Mouse (Mus musculus): ENCODE data around the gene Arhgap28. TPM values are rescaled to one million over a fixed set of nuclear protein-coding genes. Genes with fewer than 3 reads are reported as not detected.
"Not testable (repeated sequence)": the region's sequence is repeated elsewhere in the genome, so short reads cannot be mapped to it uniquely, and the experiment has no call there.

Arhgap28 gene
- polyA plus RNA-seq, 1 experiment from 2014 or later: 5.0 TPM

- H3K27ac ChIP-seq (ENCODE audit: low read length): no peak overlapping the region
- no peaks in the 10 kb centered on the region for H3K27me3 ChIP-seq (ENCODE audit: control insufficient read depth, insufficient read depth, low read depth, low read length)
- H3K4me3 ChIP-seq (ENCODE audit: low read depth, low read length): no peak overlapping the region
- ATAC-seq: peak; percentile 88
- no peaks in the 10 kb centered on the region for H3K36me3 ChIP-seq (ENCODE audit: control insufficient read depth, insufficient read depth, low read length)
- H3K9ac ChIP-seq (ENCODE audit: low read depth, low read length): no peak overlapping the region
- no peaks in the 10 kb centered on the region for H3K4me1 ChIP-seq (ENCODE audit: control insufficient read depth, insufficient read depth, low read length)
- H3K9me3 ChIP-seq (replicated peaks; ENCODE audit: control insufficient read depth, low read length, poor library complexity, severe bottlenecking): no peaks in the 10 kb centered on the region
- 78% methylated on average over 16 of the region's 16 CpGs for WGBS
- H3K4me2 ChIP-seq (ENCODE audit: low read length): no peak overlapping the region
These were observed 142.0 kb downstream of the Arhgap28 start for GRCm38 (mm10) chr17:67861744-67862535.

GRCm38 (mm10) chr17:67861080-67861630 lies 142.8 kb downstream of the Arhgap28 start:
- no peaks in the 10 kb centered on the region for H3K27me3 ChIP-seq (ENCODE audit: control insufficient read depth, insufficient read depth, low read depth, low read length)
- no peak overlapping the region for H3K4me2 ChIP-seq (ENCODE audit: low read length)
- ATAC-seq: no peak; the same call in 1 of the 2 replicates
- no peaks in the 10 kb centered on the region for H3K9me3 ChIP-seq (replicated peaks; ENCODE audit: control insufficient read depth, low read length, poor library complexity, severe bottlenecking)
- H3K4me1 ChIP-seq (ENCODE audit: control insufficient read depth, insufficient read depth, low read length): no peaks in the 10 kb centered on the region
- no peaks in the 10 kb centered on the region for H3K36me3 ChIP-seq (ENCODE audit: control insufficient read depth, insufficient read depth, low read length)
- H3K27ac ChIP-seq (ENCODE audit: low read length): no peak overlapping the region
- H3K4me3 ChIP-seq (ENCODE audit: low read depth, low read length): no peak overlapping the region
- no peak overlapping the region for H3K9ac ChIP-seq (ENCODE audit: low read depth, low read length)
- 73% methylated on average over 10 of the region's 10 CpGs for WGBS

DNA sequence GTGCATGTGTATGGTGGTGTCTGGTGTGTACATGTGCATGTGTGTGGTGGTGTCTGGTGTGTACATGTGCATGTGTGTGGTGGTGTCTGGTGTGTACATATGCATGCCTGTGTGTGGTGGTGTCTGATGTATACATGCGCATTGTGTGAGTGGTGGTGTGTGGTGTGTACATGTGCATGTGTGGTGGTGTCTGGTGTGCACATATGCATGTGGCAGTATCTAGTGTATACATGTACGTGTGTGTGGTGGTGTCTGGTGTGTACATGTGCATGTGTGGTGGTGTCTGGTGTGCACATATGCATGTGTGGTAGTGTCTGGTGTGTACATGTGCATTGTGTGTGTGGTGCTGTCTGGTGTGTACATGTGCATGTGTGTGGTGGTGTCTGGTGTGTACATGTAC lies 162.4 kb downstream of the Arhgap28 start:
- not testable (repeated sequence) for H3K4me3 ChIP-seq (ENCODE audit: low read depth, low read length); H3K27me3 ChIP-seq (ENCODE audit: control insufficient read depth, insufficient read depth, low read depth, low read length); H3K9ac ChIP-seq (ENCODE audit: low read depth, low read length); H3K27ac ChIP-seq (ENCODE audit: low read length); H3K4me2 ChIP-seq (ENCODE audit: low read length); ATAC-seq; H3K36me3 ChIP-seq (ENCODE audit: control insufficient read depth, insufficient read depth, low read length); H3K9me3 ChIP-seq (replicated peaks; ENCODE audit: control insufficient read depth, low read length, poor library complexity, severe bottlenecking); H3K4me1 ChIP-seq (ENCODE audit: control insufficient read depth, insufficient read depth, low read length)
- 91% methylated on average over 2 of the region's 2 CpGs for WGBS

DNA sequence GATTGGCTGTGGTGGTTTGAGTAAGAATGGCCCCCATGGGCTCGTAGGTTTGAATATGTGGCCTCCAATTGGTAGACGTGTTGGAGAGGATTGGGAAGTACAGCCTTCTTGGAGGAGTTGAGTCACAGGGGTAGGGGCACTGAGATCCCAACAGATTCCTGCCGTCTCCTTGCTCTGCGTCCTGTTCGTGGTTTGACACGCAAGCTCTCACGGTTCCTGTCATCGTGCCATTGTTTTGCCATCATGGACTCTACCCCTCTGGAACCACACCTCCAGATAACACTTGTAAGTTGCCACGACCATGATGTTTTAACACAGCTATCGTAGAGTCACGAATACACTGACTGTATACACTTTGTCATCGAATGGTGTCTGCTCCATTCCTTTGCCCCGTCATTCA lies 165.0 kb downstream of the Arhgap28 start:
- H3K4me2 ChIP-seq (ENCODE audit: low read length): no peak overlapping the region
- no peak overlapping the region for H3K4me3 ChIP-seq (ENCODE audit: low read depth, low read length)
- H3K36me3 ChIP-seq (ENCODE audit: control insufficient read depth, insufficient read depth, low read length): no peaks in the 10 kb centered on the region
- ATAC-seq: no peak
- no peaks in the 10 kb centered on the region for H3K9me3 ChIP-seq (replicated peaks; ENCODE audit: control insufficient read depth, low read length, poor library complexity, severe bottlenecking)
- no peak overlapping the region for H3K27ac ChIP-seq (ENCODE audit: low read length)
- no peaks in the 10 kb centered on the region for H3K4me1 ChIP-seq (ENCODE audit: control insufficient read depth, insufficient read depth, low read length)
- no peak overlapping the region for H3K9ac ChIP-seq (ENCODE audit: low read depth, low read length)
- 90% methylated on average over 13 of the region's 13 CpGs for WGBS
- no peaks in the 10 kb centered on the region for H3K27me3 ChIP-seq (ENCODE audit: control insufficient read depth, insufficient read depth, low read depth, low read length)

GRCm38 (mm10) chr17:67837351-67838090 lies 166.4 kb downstream of the Arhgap28 start:
- Histone ChIP-seq H3K4me1 (ENCODE audit: control insufficient read depth, insufficient read depth, low read length) (no peaks in the 10 kb centered on the region), H3K36me3 (ENCODE audit: control insufficient read depth, insufficient read depth, low read length) (no peaks in the 10 kb centered on the region), H3K27me3 (ENCODE audit: control insufficient read depth, insufficient read depth, low read depth, low read length) (no peaks in the 10 kb centered on the region), H3K27ac (ENCODE audit: low read length) (no peak overlapping the region), H3K9me3 (replicated peaks; ENCODE audit: control insufficient read depth, low read length, poor library complexity, severe bottlenecking) (no peaks in the 10 kb centered on the region), H3K4me2 (ENCODE audit: low read length) (no peak overlapping the region), H3K4me3 (ENCODE audit: low read depth, low read length) (no peak overlapping the region), H3K9ac (ENCODE audit: low read depth, low read length) (no peak overlapping the region)
- WGBS: 58% methylated on average over 17 of the region's 17 CpGs
- peak; percentile 77 for ATAC-seq

DNA sequence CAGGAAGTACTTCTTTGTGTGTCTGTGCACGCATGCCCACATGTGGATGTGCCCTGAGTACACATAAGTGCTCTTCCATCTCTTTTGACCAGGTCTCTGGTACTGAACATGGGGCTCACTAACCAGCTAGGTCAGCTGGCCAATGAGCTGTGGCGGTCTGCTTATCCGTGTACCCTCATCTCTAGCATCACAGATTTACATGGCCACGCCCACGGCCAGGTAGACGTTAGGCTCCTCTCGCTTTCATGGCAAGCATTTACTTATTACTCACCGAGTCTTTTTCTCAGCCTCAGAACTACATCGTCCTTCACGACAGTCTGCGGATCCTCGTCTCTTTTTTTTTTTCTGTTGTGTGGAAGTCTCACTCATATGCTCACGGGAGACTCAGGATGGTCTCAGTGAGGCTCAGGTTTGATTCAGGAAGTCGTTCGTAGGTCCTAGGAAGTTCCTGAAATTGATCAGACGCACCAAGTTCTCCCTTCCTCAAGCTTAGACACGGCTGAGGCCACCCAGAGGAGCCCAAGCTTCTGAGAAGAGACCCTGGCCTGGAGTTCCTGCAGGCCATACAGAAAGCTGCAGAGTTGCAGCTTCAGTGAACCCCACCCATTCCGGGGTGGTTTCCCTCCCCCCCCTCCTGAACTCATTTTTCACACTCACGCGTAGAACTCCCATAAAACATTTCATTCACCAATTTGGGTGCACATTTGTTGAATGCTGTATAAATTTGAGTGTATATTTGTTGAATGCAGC lies 167.6 kb downstream of the Arhgap28 start:
- H3K27me3 ChIP-seq (ENCODE audit: control insufficient read depth, insufficient read depth, low read depth, low read length): no peaks in the 10 kb centered on the region
- H3K4me2 ChIP-seq (ENCODE audit: low read length): no peak overlapping the region
- ATAC-seq: no peak
- 95% methylated on average over 20 of the region's 20 CpGs for WGBS
- no peaks in the 10 kb centered on the region for H3K4me1 ChIP-seq (ENCODE audit: control insufficient read depth, insufficient read depth, low read length)
- no peak overlapping the region for H3K9ac ChIP-seq (ENCODE audit: low read depth, low read length)
- H3K4me3 ChIP-seq (ENCODE audit: low read depth, low read length): no peak overlapping the region
- no peaks in the 10 kb centered on the region for H3K36me3 ChIP-seq (ENCODE audit: control insufficient read depth, insufficient read depth, low read length)
- no peak overlapping the region for H3K27ac ChIP-seq (ENCODE audit: low read length)
- H3K9me3 ChIP-seq (replicated peaks; ENCODE audit: control insufficient read depth, low read length, poor library complexity, severe bottlenecking): no peaks in the 10 kb centered on the region

GRCm38 (mm10) chr17:67827431-67827830 lies 176.5 kb downstream of the Arhgap28 start:
- no peak for ATAC-seq
- H3K27ac ChIP-seq (ENCODE audit: low read length): no peak overlapping the region
- H3K4me3 ChIP-seq (ENCODE audit: low read depth, low read length): no peak overlapping the region
- H3K27me3 ChIP-seq (ENCODE audit: control insufficient read depth, insufficient read depth, low read depth, low read length): no peaks in the 10 kb centered on the region
- no peak overlapping the region for H3K9ac ChIP-seq (ENCODE audit: low read depth, low read length)
- H3K4me2 ChIP-seq (ENCODE audit: low read length): no peak overlapping the region
- 94% methylated on average over 3 of the region's 3 CpGs for WGBS
- no peaks in the 10 kb centered on the region for H3K4me1 ChIP-seq (ENCODE audit: control insufficient read depth, insufficient read depth, low read length)
- H3K36me3 ChIP-seq (ENCODE audit: control insufficient read depth, insufficient read depth, low read length): no peaks in the 10 kb centered on the region
- H3K9me3 ChIP-seq (replicated peaks; ENCODE audit: control insufficient read depth, low read length, poor library complexity, severe bottlenecking): peaks cover 2% of the 10 kb centered on the region; the same call in 1 of the 2 replicates

DNA sequence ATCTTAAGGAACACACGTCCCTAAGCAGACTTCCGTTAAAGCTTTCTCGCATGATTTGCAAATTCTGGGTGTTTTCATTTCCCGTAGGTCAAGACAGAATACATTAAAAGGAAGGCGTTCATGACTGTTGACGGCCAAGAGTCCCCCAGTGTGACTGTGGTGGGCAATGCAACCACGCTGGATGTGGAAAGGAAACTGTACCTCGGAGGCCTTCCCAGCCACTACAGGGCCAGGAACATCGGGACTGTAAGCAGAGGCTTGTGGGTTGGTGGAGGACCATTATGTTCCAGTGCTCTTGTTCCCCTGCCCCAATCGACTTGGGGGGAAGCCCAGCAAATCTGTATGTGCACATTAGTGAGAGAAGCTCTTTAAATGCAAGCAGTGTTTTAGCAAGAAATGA lies 187.0 kb downstream of the Arhgap28 start:
- H3K36me3 ChIP-seq (ENCODE audit: control insufficient read depth, insufficient read depth, low read length): no peaks in the 10 kb centered on the region; the same call in none of the 2 replicates
- H3K4me2 ChIP-seq (ENCODE audit: low read length): no peak overlapping the region
- 93% methylated on average over 10 of the region's 10 CpGs for WGBS
- H3K27ac ChIP-seq (ENCODE audit: low read length): no peak overlapping the region
- no peaks in the 10 kb centered on the region for H3K9me3 ChIP-seq (replicated peaks; ENCODE audit: control insufficient read depth, low read length, poor library complexity, severe bottlenecking)
- no peaks in the 10 kb centered on the region for H3K27me3 ChIP-seq (ENCODE audit: control insufficient read depth, insufficient read depth, low read depth, low read length)
- no peaks in the 10 kb centered on the region for H3K4me1 ChIP-seq (ENCODE audit: control insufficient read depth, insufficient read depth, low read length)
- ATAC-seq: no peak
- H3K4me3 ChIP-seq (ENCODE audit: low read depth, low read length): no peak overlapping the region
- H3K9ac ChIP-seq (ENCODE audit: low read depth, low read length): no peak overlapping the region
